Mouse (Mus musculus): Measurements from ENCODE around the gene Gm10643.
A peak's percentile ranks its signal among the peaks of the same experiment; 100 is the strongest.

Gene Gm10643

DNA sequence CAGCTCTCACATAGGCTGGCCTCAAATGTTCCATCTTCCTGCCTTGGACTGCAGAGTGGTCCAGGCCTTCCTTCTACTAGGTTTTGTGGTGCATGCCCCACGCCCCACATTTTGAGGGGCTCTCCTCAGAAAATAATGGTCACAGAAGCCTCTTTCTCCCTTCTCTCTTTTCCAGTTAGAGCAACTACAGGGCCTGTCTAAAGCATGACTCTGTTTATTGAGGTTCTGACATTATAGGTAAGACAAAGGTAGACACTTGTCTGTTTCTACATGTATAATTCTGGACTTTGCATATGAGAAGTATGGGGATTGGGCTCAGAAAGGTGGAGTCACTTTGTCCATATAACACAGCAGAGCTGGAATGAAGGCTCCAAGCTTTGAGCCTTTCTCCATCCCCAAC, at the start of gene Gm10643:
Gm10643 (minus strand) TSS at position 101 of the 400 bp plus-strand sequence.
- peak; percentile 25 for DNase-seq (ENCODE audit: low read depth, low spot score)

- no peak for DNase-seq (ENCODE audit: low read depth, low spot score)
Observed at GRCm38 (mm10) chr8:84106216-84107040, 41.5 kb upstream of the Gm10643 start.

DNA sequence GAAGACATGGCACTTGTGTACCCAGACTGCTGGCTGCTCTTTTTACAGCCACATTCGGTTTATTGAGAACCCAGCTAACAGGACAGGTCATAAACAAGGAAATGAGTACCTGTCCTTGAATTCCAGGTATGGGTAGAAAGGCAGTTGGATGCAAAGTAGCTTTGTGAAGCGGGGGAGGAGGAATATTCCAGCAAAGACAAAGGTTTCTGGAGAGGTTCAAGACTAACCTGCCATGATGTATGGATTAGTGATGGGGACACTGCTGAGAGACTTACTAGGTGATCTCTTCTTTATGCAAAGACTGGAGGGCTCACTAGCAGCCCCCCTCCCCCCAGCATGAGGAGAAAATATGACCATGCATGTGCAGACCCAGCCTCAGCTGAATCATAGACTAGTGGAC, 40.7 kb upstream of the Gm10643 start:
- DNase-seq (ENCODE audit: low read depth, low spot score) = peak; percentile 11

DNA sequence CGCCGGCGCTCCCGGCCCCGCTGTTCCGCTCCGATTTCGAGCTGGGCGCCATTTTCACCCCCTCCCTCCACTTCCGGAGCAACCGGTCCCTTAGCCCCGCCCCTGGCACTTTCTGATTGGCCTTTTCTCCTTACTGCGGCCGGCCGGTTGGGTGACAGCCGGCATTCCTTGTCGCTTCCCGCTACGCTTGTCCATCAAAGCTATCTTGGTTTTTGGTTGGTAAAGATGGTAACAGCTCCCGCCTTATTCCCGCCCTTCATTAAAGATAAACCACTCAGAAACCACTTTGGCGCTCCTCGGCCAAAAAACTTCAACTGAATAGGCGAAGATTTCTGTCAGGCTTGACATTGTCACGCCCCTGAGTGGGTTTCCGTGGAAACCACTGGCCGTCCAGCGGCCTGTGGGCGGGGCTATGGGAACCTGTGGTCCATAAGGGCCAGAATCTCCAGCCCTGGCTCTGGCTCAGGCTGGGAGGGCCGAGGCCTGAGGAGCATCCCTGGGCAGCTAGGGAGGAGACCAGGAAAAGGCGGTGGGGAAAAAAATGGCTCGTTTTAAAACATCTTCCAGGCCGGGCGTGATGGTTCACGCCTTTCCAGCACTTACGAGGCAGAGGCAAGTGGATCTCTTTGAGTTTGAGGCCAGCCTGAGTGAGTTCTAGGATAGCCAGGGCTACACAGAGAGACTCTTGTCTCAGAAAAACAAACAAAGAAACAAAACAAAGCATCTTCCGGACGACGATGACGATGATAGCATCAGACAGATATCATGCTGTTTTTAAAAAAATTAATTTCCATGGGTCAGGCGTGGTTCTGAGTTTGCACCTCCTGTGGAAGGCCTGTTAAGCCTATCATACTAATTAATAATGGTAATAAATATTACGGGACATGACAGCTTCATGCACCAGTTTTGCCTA, 40.0 kb upstream of the Gm10643 start, which contains the start of gene Dcaf15:
Dcaf15 (minus strand) TSS at position 72 of the 913 bp plus-strand sequence.
- peak; percentile 99 for DNase-seq (ENCODE audit: low read depth, low spot score)

DNA sequence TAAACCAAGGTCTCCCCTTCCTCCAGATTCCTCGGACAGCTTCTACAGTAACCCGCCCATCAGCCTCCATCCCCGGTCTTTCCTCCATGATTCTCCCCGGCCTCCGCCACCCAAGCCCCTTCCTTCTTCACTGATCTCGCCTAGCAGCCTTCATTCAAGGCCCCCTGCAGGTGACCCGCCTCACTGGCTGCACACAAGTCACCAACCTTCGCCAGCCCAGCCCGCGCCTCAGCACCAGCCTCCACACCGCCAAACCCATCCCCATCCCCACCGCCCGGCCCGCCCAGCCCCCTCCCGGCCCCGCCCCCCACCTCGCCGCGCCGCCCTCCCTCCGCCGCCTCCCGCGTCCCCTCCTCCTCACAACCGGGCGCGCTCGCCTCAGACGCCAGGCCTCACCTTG, 39.3 kb upstream of the Gm10643 start:
- peak; percentile 86 for DNase-seq (ENCODE audit: low read depth, low spot score)

GRCm38 (mm10) chr8:84103601-84104000, 38.7 kb upstream of the Gm10643 start:
- no peak for DNase-seq (ENCODE audit: low read depth, low spot score)

DNA sequence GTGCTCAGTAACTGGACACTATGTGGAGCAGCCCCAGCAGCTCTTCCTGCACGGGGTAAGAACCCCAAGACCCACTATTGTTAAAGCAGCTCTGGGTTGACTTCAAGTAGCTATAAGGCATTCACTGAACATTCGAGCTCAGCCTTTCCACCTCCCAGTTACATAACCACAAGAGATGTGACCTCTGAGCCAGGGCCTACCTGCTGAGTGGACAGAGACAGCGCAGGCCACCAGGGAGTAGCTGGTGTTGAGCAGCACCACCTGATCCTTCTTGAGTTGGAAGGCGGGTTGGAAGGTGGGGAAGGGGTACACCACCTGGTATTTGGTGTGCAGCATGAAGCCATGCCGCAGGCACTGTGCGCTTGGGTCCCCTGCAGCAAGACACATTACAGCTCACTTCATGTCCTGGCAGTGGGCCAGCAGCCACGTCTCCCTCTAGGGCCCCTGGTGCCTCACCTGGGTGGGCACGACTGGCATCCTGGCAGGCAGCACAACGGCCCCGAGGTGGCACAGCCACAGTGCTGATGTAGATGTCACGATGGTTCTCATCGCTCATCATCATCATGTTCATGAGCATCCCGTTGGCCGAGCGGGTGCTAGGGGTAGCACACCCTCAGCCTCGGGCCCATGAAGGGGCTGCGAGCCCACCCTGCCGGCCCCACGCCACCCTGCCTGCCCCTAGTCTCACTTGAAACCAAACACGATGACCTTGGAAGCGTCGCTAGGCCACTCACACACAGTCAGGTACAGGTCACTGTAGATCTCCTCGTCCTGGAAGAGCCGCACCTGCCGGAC, 36.7 kb upstream of the Gm10643 start:
- DNase-seq (ENCODE audit: low read depth, low spot score) = no peak

- no peak for DNase-seq (ENCODE audit: low read depth, low spot score)
Observed at GRCm38 (mm10) chr8:84098376-84098775, 33.4 kb upstream of the Gm10643 start.

DNA sequence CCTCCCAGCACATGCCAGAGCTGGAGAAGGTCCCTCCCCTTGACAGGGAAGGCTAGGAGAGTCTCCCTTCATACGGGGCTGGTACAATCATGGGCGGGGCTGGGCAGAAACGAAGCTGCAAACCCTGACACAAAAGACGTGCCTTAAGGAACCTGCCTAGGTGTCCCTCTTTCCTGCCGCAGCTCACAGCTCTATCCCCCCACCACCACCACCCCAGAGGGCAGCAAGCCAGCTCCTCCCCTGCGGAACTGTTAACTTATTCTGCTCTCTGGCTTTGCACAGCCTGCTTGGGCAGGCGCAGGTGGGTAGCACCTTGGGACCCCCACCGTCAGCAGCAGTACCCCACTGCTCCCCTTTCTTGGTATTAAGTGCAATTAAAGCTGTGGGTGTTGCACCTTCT, 31.1 kb upstream of the Gm10643 start:
- no peak for DNase-seq (ENCODE audit: low read depth, low spot score)

DNA sequence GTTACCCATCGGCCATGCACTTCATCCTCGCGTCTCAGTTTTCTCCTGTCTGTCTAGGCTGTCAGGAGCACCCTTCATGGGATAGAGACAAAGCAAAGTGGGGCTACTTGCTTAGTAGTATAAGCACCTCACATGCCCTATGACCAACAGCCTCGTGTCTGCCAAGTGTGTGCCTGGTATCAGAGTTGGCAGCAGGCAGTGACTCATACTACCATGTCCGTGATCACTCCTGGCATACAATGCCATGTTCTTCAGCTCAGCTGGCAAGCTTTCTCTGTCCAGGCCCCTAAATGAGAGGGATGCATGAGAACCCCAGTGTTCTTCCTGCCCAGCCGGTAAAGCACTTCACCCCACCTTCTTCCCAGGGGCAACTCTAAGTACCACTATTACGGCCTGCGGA, 25.6 kb upstream of the Gm10643 start:
- DNase-seq (ENCODE audit: low read depth, low spot score) = no peak

DNA sequence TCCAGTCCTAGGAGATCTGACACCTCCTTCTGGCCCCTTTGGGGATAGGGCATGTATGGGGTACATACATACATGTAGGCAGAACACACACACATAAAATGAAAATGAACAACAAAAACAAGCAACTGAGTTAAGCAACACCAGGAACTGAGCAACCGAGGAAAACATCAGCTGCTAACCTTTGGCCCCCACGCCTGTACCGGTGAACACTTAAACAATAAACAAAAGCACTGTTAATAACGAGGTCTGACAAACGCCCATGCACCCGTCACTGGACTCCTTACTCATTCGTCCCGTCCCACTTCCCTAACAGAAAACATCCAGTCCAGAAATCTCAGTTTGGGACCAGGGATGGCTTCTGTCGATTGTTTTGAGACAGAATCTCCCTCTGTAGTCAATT, 24.3 kb upstream of the Gm10643 start:
- DNase-seq (ENCODE audit: low read depth, low spot score) = no peak

GRCm38 (mm10) chr8:84087821-84088220, 22.9 kb upstream of the Gm10643 start:
- no peak for DNase-seq (ENCODE audit: low read depth, low spot score)

- DNase-seq (ENCODE audit: low read depth, low spot score) = no peak
Observed at GRCm38 (mm10) chr8:84087156-84087555, 22.2 kb upstream of the Gm10643 start.

DNA sequence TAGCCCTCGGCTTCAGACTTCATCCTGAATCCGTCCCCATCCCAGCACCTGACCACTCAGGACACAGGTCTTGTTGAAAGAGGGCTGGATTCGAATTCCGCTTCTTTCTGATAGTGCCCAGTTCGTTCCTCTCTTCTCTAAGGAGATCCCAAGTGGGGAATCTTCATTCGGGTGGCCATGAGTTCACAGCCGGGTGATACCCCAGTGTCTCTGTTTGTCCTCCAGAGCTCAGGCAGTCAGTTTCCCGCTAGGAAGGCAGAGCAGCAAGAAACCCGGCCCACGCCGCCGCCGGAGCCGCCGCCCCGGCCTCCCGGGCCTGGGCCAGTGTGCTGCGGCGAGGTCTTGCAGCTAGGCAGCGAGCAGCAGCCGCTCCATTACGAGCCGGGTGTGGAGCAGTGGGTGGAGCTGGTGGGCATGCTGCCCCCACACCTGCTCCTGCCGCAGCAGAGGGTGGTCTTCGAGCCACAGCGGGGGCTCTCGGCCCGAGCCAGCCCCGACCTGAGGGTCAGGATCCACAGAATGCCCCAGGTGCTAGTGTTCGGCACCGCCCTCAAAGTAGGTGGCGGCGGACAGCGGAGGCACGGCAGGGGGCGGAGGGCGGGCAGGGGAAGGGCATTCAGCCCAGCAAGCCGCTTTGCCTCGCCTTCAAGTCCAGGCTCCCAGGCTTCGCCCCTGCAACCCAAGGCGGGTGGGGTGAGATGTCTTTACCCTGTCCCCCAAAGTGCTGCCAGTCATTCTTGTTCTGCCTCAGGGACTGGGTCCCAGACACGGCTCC, 19.6 kb upstream of the Gm10643 start:
- DNase-seq (ENCODE audit: low read depth, low spot score) = no peak

DNA sequence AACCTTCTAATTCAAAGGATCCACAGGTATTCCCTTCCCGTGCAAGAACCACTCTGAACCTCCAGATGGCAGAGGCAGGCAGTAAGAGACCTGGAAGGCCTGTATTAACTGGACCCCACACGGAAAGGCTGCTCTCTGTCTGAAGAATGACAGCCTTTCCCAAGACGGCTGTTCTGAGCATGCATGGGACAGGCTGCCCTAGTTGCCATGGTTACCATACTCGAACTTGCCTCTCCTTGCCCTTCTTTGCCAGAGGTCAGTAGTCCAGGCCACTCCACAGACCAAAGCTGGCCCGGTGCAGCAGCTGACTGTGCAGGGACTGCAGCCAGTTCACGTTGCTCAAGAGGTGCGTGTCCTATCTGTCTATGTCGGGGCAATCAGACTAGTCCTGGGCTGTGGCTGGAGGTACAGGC, 18.9 kb upstream of the Gm10643 start:
- DNase-seq (ENCODE audit: low read depth, low spot score) = no peak

DNA sequence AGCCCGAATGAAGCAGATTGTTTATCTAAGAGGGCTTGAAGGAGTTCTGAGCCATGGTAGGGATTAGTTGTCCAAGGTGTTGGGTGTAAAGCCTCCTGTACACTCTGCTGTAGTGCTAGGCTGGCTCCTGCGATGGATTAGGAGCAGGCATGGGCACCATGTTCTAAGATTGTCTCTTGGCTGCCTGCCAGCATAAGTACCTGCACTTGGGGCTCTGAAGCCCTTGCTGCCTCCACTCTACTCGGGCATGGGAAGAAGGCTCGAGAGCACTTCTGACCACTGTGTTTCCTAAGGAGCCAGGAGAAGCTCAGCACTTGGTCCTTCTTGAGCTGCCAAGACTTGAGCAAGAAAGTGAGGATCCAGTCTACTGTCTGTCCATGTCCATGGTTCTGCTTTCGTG, 14.3 kb upstream of the Gm10643 start:
- no peak for DNase-seq (ENCODE audit: low read depth, low spot score)

DNA sequence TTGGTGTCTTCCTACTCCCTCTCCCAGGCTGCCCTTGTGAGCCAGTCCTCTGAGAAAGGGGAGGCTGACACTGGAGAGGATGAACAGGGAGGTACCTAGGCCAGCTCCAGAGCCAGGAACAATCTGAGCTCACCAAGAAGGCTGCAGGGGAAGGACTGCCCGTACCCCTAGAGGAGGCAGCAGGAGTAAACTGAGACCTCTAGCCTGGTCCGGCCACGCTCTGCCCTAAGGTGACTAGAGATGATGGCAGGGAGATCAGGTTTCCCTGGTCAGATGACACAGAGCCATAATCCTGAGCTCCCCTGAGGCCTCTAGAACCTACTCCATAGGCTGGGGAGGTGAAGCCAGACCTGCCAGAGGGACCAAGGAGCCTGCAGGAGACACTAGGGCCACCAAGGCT, 11.9 kb upstream of the Gm10643 start:
- DNase-seq (ENCODE audit: low read depth, low spot score) = no peak

GRCm38 (mm10) chr8:84076412-84076811, 11.5 kb upstream of the Gm10643 start:
- DNase-seq (ENCODE audit: low read depth, low spot score) = no peak

GRCm38 (mm10) chr8:84073230-84073976, 8.5 kb upstream of the Gm10643 start:
- DNase-seq (ENCODE audit: low read depth, low spot score) = no peak

DNA sequence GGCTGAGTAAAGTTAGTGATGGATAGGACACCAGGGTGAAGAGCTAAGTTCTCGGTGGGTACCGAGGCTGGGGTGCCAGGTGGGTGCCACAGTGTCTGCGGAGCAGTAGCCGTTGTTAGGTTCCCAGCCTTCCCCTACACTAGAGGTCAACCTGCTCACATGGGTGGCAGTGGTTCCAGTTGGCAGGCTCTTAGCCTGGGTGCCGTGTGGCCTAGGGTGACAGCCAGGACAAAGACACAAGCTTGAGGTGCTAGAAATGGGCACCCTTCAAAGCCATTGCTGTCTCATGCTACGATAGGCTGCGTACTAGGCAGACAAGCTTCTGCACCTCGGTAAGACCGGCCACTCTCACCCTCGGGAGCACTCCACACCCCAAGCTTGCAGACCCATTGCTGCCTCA, 7.4 kb upstream of the Gm10643 start:
- no peak for DNase-seq (ENCODE audit: low read depth, low spot score)
